Mouse (Mus musculus): ENCODE results near the gene Nrxn1.

DNA sequence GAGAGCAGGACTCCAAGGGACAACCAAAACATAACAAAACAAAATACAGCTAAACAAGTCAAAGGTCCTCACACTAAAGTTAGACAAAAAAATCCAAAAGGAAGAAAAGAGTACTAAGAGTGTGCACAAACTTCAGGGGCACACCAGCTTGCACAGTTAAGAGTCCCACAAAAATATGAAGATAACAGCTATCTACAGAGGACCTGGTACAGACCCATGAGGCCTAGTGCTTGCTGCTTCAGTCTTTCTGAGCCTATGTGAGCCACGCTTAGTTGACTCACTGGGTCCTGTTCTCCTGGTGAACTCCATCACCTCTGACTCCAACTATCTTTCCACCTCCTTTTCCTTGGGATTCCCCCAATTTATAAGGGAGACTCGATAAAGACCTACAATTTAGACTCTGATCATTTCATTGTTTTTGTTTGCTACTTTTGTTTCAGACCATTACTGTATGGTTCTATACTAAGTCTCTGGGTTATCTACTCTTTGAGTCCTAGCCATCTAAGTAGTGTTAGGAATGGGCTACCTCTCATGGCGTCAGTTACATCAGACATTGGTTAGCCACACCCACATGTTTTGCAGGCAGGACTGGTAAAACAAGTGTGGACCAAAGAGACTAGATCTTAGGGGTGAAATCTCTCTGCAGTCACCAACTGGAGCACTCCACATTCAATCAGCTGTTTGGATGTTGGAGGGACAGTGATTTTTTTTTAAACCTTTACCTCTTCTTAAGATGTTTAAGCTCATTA, 20.2 kb upstream of the Nrxn1 start:
- TF ChIP-seq CTCF (IDR thresholded peaks at IDR 0.05; ENCODE audit: insufficient read depth, low read depth, low read length) (no peak), POLR2A (IDR thresholded peaks at IDR 0.05; ENCODE audit: insufficient read depth, low read depth, low read length) (no peak)
